Mouse (Mus musculus) MEL (cell line): ENCODE results near the gene Igf1r. TPM values are rescaled to one million over a fixed set of nuclear protein-coding genes. Genes with fewer than 3 reads are reported as not detected.

Experiments used
- DNase-seq: peaks from one replicate; pipeline ENCODE4 v3.0.0; 2011; ENCODE audit warnings: low read depth, low spot score
- H3K27ac ChIP-seq: 2 replicates; pipeline ENCODE4 v1.5.1; 2012; ENCODE audit warnings: low read depth, mild to moderate bottlenecking, control low read depth, low read length, moderate library complexity; ENCODE audit not compliant: control insufficient read depth
- H3K27me3 ChIP-seq, 2 experiments: fragments of 150-350 bp in 1 of 2; sonication (generic) in 1 of 2; 2 replicates each; pipeline ENCODE4 v1.6.1; 2012; ENCODE audit warnings: low read length in 2 of 2, mild to moderate bottlenecking in 2 of 2, improper control_type of control experiment in 1 of 2, moderate library complexity in 1 of 2; ENCODE audit not compliant: insufficient read depth in 2 of 2, control insufficient read depth in 1 of 2
- H3K36me3 ChIP-seq, 2 experiments: 2 replicates each; pipeline ENCODE4 v1.6.1; 2012 to 2014; ENCODE audit warnings: low read length in 2 of 2, improper control_type of control experiment in 1 of 2, inconsistent platforms in 1 of 2, mild to moderate bottlenecking in 1 of 2; ENCODE audit not compliant: insufficient read depth in 2 of 2, control insufficient read depth in 1 of 2
- H3K4me1 ChIP-seq, 2 experiments: fragments of 150-350 bp in 1 of 2; sonication (generic) in 1 of 2; 2 replicates each; pipeline ENCODE4 v1.6.1; 2012; ENCODE audit warnings: low read length in 2 of 2, improper control_type of control experiment in 1 of 2, mild to moderate bottlenecking in 1 of 2; ENCODE audit not compliant: insufficient read depth in 2 of 2, control insufficient read depth in 1 of 2
- H3K4me3 ChIP-seq, 2 experiments: fragments of 150-350 bp in 1 of 2; sonication (generic) in 1 of 2; 2 replicates each; pipeline ENCODE4 v1.5.1; 2012; ENCODE audit warnings: low read depth in 2 of 2, low read length in 2 of 2, mild to moderate bottlenecking in 2 of 2, moderate library complexity in 2 of 2, control low read depth in 1 of 2, improper control_type of control experiment in 1 of 2; ENCODE audit not compliant: control insufficient read depth in 1 of 2, insufficient read depth in 1 of 2
- H3K79me2 ChIP-seq: 2 replicates; pipeline ENCODE4 v1.6.1; 2012; ENCODE audit warnings: mild to moderate bottlenecking, low read length, moderate library complexity; ENCODE audit not compliant: control insufficient read depth, poor library complexity, insufficient read depth
- H3K9ac ChIP-seq: 2 replicates; pipeline ENCODE4 v1.6.1; 2012; ENCODE audit warnings: low read depth, mild to moderate bottlenecking, control low read depth, low read length, moderate library complexity; ENCODE audit not compliant: control insufficient read depth, poor library complexity, severe bottlenecking
- H3K9me3 ChIP-seq: fragments of 150-350 bp; sonication (generic); replicated peaks from 2 replicates; pipeline ENCODE4 v1.6.1; 2012; ENCODE audit warnings: mild to moderate bottlenecking, low read length, improper control_type of control experiment, moderate library complexity; ENCODE audit not compliant: insufficient read depth
- CHD2 ChIP-seq: IDR thresholded peaks from 2 replicates; pipeline ENCODE4 v1.6.1; 2011; ENCODE audit warnings: low read length, improper control_type of control experiment
- ELF1 ChIP-seq: IDR thresholded peaks from 2 replicates; pipeline ENCODE4 v1.6.1; 2014; ENCODE audit warnings: low read depth, mild to moderate bottlenecking, inconsistent platforms, low read length, improper control_type of control experiment, moderate library complexity
- EP300 ChIP-seq, 2 experiments: IDR thresholded peaks; 2 replicates each; pipeline ENCODE4 v1.6.1; 2011; ENCODE audit warnings: improper control_type of control experiment in 2 of 2, low read length in 2 of 2, low read depth in 1 of 2, mild to moderate bottlenecking in 1 of 2
- ETS1 ChIP-seq: IDR thresholded peaks from 2 replicates; pipeline ENCODE4 v1.6.1; 2012; ENCODE audit warnings: low read depth, mild to moderate bottlenecking, inconsistent platforms, low read length, improper control_type of control experiment, moderate library complexity
- KAT2A ChIP-seq: conservative IDR thresholded peaks from 2 replicates; pipeline ENCODE4 v1.6.1; 2012; ENCODE audit warnings: low read depth, low read length, improper control_type of control experiment, inconsistent platforms
- MAFK ChIP-seq: IDR thresholded peaks from 2 replicates; pipeline ENCODE4 v1.6.1; 2011; ENCODE audit warnings: low read depth, mild to moderate bottlenecking, low read length, improper control_type of control experiment, borderline replicate concordance
- MAZ ChIP-seq: IDR thresholded peaks from 2 replicates; pipeline ENCODE4 v1.6.1; 2012; ENCODE audit warnings: low read depth, mild to moderate bottlenecking, inconsistent platforms, low read length, improper control_type of control experiment
- NRF1 ChIP-seq: IDR thresholded peaks from 2 replicates; pipeline ENCODE4 v1.6.1; 2014; ENCODE audit warnings: low read depth, mild to moderate bottlenecking, inconsistent platforms, low read length, improper control_type of control experiment, moderate library complexity; ENCODE audit not compliant: poor library complexity, insufficient read depth, severe bottlenecking
- POLR2AphosphoS2 ChIP-seq: IDR thresholded peaks from 2 replicates; pipeline ENCODE4 v1.6.1; 2011; ENCODE audit warnings: low read length, improper control_type of control experiment
- SIN3A ChIP-seq: IDR thresholded peaks from 2 replicates; pipeline ENCODE4 v1.6.1; 2012; ENCODE audit warnings: low read length, improper control_type of control experiment, inconsistent platforms
- UBTF ChIP-seq: IDR thresholded peaks from 2 replicates; pipeline ENCODE4 v1.6.1; 2012; ENCODE audit warnings: low read depth, mild to moderate bottlenecking, inconsistent platforms, low read length, improper control_type of control experiment, moderate library complexity, borderline replicate concordance; ENCODE audit not compliant: insufficient read depth
- USF1 ChIP-seq: IDR thresholded peaks from 2 replicates; pipeline ENCODE4 v1.6.1; 2014; ENCODE audit warnings: low read depth, mild to moderate bottlenecking, inconsistent platforms, low read length, improper control_type of control experiment, moderate library complexity
- USF2 ChIP-seq, 2 experiments: IDR thresholded peaks; 2 replicates each; pipeline ENCODE4 v1.6.1; 2011 to 2012; ENCODE audit warnings: improper control_type of control experiment in 2 of 2, low read length in 2 of 2, borderline replicate concordance in 1 of 2, inconsistent platforms in 1 of 2, low read depth in 1 of 2, mild to moderate bottlenecking in 1 of 2; ENCODE audit not compliant: insufficient read depth in 1 of 2
- ZC3H11A ChIP-seq: IDR thresholded peaks from 2 replicates; pipeline ENCODE4 v1.6.1; 2012; ENCODE audit warnings: low read depth, mild to moderate bottlenecking, inconsistent platforms, low read length, improper control_type of control experiment
- ZKSCAN1 ChIP-seq: IDR thresholded peaks from 2 replicates; pipeline ENCODE4 v1.6.1; 2012; ENCODE audit warnings: low read depth, mild to moderate bottlenecking, inconsistent platforms, low read length, improper control_type of control experiment, moderate library complexity
- ZMIZ1 ChIP-seq: IDR thresholded peaks from 2 replicates; pipeline ENCODE4 v1.6.1; 2012; ENCODE audit warnings: low read depth, mild to moderate bottlenecking, inconsistent platforms, low read length, improper control_type of control experiment, moderate library complexity
- ZNF384 ChIP-seq: IDR thresholded peaks from 2 replicates; pipeline ENCODE4 v1.6.1; 2012; ENCODE audit warnings: low read depth, mild to moderate bottlenecking, inconsistent platforms, low read length, improper control_type of control experiment
- polyA plus RNA-seq, 2 experiments: library from polyadenylated mRNA; stranded (reverse) in 1 of 2; unstranded in 1 of 2; fragments of >175 nt in 1 of 2; fragments of >200 nt in 1 of 2; gene quantifications; 2 replicates each; pipeline versions ENCODE4 v1.2.1 to v1.2.4; 2012; ENCODE audit warnings: low replicate concordance in 2 of 2, low read depth in 1 of 2; ENCODE audit not compliant: insufficient read length in 2 of 2, insufficient read depth in 1 of 2, missing spikeins in 1 of 2
- total RNA-seq: library from RNA; depleted of rRNA; stranded (reverse); fragments of 300-350 nt; gene quantifications from 2 replicates; pipeline ENCODE4 v1.2.3, GENCODE M21; 2012

Igf1r gene
- total and polyA plus RNA-seq, 3 experiments, result 11.8 to 11.9 TPM; not detected in 1

DNA sequence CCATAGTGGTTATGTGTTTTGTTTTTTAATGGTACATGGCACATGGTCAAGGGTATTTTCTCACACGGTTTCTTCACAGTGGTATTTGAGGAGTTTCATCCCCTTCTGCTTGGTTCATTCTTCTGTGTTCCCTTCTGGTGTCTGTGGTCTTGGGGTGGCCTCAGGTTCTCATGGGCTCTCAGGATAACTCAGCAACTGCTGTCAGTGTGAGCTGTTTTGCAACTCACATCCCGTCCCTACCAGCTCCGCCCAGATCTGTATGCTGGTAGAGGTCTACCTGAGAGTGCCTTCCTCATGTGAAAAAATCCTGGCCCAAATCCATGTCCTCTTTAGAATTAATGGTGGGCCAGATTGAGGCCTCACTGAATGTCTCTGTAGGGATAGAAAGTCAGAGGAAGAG lies 104.4 kb downstream of the Igf1r start:
- Histone ChIP-seq H3K4me1 (peaks cover 2 to 3% of the 10 kb centered on the region in 2 experiments; a peak in 1 of 4 replicates), H3K4me3 (no peak overlapping the region), H3K27ac (no peak overlapping the region), H3K36me3 (no peaks in the 10 kb centered on the region; a peak in 2 of 4 replicates), H3K27me3 (no peaks in the 10 kb centered on the region), H3K9ac (no peak overlapping the region), H3K79me2 (no peaks in the 10 kb centered on the region), H3K9me3 (no peaks in the 10 kb centered on the region)
- TF ChIP-seq UBTF (no peak), USF1 (no peak), ELF1 (no peak), MAZ (no peak), ZMIZ1 (no peak), MAFK (no peak), ZNF384 (no peak), ZC3H11A (no peak), ZKSCAN1 (no peak), SIN3A (no peak), ETS1 (no peak), POLR2AphosphoS2 (no peak), KAT2A (no peak), USF2 (IDR thresholded peaks at IDR 0.05; ENCODE audit: borderline replicate concordance in 1 of 2, insufficient read depth in 1 of 2, low read depth in 1 of 2, low read length in 2 of 2) (no peak), CHD2 (no peak), NRF1 (no peak)
- DNase-seq, result no peak

DNA sequence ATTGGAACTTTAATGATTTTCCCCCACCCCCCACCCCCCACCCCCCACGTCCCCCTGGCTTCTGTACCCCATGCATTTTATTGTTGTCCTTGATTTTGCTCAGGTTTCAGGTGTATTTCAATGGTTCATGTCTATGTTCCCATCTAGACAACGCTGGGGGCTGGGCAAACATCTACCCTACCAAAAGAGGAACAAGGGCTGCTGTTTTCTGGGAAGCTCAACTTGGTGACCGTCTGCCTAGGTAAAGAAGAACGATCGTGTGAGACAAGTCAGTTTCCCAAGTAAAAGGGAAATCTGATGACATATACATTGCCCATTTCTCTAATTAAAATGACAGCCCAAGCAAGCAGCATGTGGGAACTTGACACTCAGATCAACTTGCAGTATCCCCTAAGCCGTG lies 107.1 kb downstream of the Igf1r start:
- peaks cover 2 to 3% of the 10 kb centered on the region in 2 experiments; a peak in 1 of 4 replicates for H3K4me1 ChIP-seq

More for the DNA sequence above, 107.1 kb downstream of the Igf1r start:
- H3K4me3 ChIP-seq, result no peak overlapping the region
- no peaks in the 10 kb centered on the region; a peak in 2 of 4 replicates for H3K36me3 ChIP-seq
- peak; percentile 46 for DNase-seq
- H3K9ac ChIP-seq, result no peak overlapping the region
- H3K79me2 ChIP-seq, result no peaks in the 10 kb centered on the region
- H3K9me3 ChIP-seq, result no peaks in the 10 kb centered on the region
- H3K27me3 ChIP-seq, result no peaks in the 10 kb centered on the region
- no peak overlapping the region for H3K27ac ChIP-seq
- TF ChIP-seq EP300 (IDR thresholded peaks at IDR 0.05; ENCODE audit: low read depth in 1 of 2, low read length in 2 of 2) (0 out of 4 replicates have a peak, but pooled peaks of 1 of the 2 experiments have one; percentile 12), SIN3A (0 out of 2 replicates have a peak, but pooled peaks have one; percentile 23), MAFK (no peak)
